Mouse (Mus musculus) stomach, postnatal 0 days (tissue): ENCODE results near the gene Irf4. TPM values are rescaled to one million over a fixed set of nuclear protein-coding genes. Genes with fewer than 3 reads are reported as not detected.

Experiments
- ATAC-seq: fragments of 200-750 bp; cut with Nextera tagmentation; 2 replicates; pipeline ENCODE4 v1.8.0; 2017; ENCODE audit not compliant: low FRiP score, low TSS enrichment
- DNase-seq: peaks from one replicate; pipeline ENCODE4 v3.0.0-alpha.2; 2016; ENCODE audit warnings: low spot score
- H3K27ac ChIP-seq: fragments of 300-500 bp; sonication (generic); replicated peaks from 2 replicates; pipeline ENCODE4 v1.5.1; 2014; ENCODE audit warnings: mild to moderate bottlenecking, control low read depth
- H3K27me3 ChIP-seq: fragments of 300-500 bp; sonication (generic); 2 replicates; pipeline ENCODE4 v1.6.1; 2014; ENCODE audit warnings: low read length; ENCODE audit not compliant: control insufficient read depth, insufficient read depth
- H3K36me3 ChIP-seq: fragments of 300-500 bp; sonication (generic); 2 replicates; pipeline ENCODE4 v1.6.1; 2014; ENCODE audit warnings: low read length, mixed read lengths; ENCODE audit not compliant: control insufficient read depth, insufficient read depth
- H3K4me1 ChIP-seq: fragments of 300-500 bp; sonication (generic); replicated peaks from 2 replicates; pipeline ENCODE4 v1.6.1; 2014; ENCODE audit warnings: antibody characterized with exemption; ENCODE audit not compliant: control insufficient read depth, insufficient read depth
- H3K4me2 ChIP-seq: fragments of 300-500 bp; sonication (generic); replicated peaks from 2 replicates; pipeline ENCODE4 v1.6.1; 2014; ENCODE audit warnings: low read depth, mild to moderate bottlenecking, control low read depth, moderate library complexity
- H3K4me3 ChIP-seq: fragments of 300-500 bp; sonication (generic); 2 replicates; pipeline ENCODE4 v1.5.1; 2014; ENCODE audit warnings: low read depth, low read length, control low read depth
- H3K9ac ChIP-seq: fragments of 300-500 bp; sonication (generic); 2 replicates; pipeline ENCODE4 v1.6.1; 2014; ENCODE audit warnings: mild to moderate bottlenecking, low read length, control low read depth, mixed read lengths
- H3K9me3 ChIP-seq: fragments of 300-500 bp; sonication (generic); 2 replicates; pipeline ENCODE4 v1.6.1; 2016; ENCODE audit warnings: low read length; ENCODE audit not compliant: control insufficient read depth
- CTCF ChIP-seq: IDR thresholded peaks from 2 replicates; pipeline ENCODE4 v1.5.1; 2016; ENCODE audit warnings: antibody characterized with exemption, low read depth, mild to moderate bottlenecking, moderate library complexity
- EP300 ChIP-seq: optimal IDR thresholded peaks from 2 replicates; pipeline ENCODE3; 2016; ENCODE audit warnings: antibody characterized with exemption
- whole genome bisulfite sequencing: fragments of 180-500 bp; shearing (Covaris S2); extraction: QIAGEN DNeasy Blood & Tissue Kit; methylation state at CpG from one replicate; pipeline ENCODE4 v1.1.7; 2014; 5-methylcytosine and 5-hydroxymethylcytosine counted together
- polyA plus RNA-seq: library from polyadenylated mRNA; unstranded; fragments of >200 nt; fragmentation: Nextera tagmentation; extraction: Ambion mirVana; gene quantifications from 2 replicates; pipeline ENCODE4 v1.2.1, GENCODE M21; 2015

Gene Irf4
- polyA plus RNA-seq, 1 experiment from 2014 or later, result 0.05 TPM

DNA sequence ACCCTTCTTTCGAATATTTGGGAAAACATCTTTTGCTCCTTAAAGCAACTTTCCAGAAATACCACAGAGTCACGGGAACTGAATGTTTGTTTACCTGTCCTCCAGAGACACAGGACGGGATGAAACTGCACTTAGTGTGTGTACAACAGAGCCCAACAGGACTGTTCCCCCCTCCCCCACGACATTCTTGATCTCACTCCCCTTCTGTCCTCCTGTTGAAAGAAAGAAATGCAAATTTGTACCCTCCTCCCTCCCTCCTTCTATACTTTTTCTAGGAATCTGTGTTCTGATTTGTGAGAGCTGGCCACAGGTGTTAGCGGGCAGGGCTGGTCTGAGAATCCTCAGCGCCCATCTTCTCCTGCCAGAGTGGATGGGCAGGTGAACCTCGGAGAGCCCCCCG is 25.2 kb upstream of the Irf4 start:
- Histone ChIP-seq H3K36me3 (no peaks in the 10 kb centered on the region), H3K9ac (no peak overlapping the region), H3K27ac (no peak overlapping the region), H3K4me3 (no peak overlapping the region), H3K4me1 (no peaks in the 10 kb centered on the region), H3K27me3 (no peaks in the 10 kb centered on the region), H3K4me2 (no peak overlapping the region), H3K9me3 (no peaks in the 10 kb centered on the region)
- 59% methylated on average over 8 of the region's 8 CpGs for WGBS
- no peak for DNase-seq
- no peak for ATAC-seq
- no peak for TF ChIP-seq CTCF
- TF ChIP-seq EP300, result no peak

DNA sequence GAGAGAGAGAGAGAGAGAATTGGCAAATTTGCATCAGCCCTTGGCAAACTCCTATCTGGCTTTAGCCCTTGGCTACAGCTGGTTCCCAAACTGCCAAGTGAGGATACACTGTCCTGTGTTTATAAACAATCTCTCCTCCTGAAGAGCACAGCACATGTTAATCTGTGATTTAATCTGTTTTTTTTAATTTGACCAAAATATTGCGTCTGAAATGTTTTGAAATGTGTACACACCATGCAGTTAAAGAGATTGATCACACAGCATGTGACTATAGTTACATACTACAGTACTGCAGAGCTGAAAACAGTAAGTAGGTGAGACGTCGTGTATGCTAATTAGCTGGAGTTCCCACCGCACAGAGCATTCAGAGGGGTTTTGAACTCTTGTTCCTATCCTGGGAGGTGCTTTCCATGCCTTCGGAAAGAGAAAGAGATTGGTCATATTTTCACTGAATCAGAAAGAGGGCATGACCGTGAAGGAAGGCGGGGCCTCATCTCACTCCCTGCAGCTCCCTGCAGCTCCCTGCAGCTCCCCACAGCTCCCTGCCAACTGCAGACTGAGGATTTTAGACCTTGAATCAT is 24.2 kb upstream of the Irf4 start:
- Histone ChIP-seq H3K9me3 (no peaks in the 10 kb centered on the region), H3K36me3 (no peaks in the 10 kb centered on the region), H3K4me1 (no peaks in the 10 kb centered on the region), H3K27ac (no peak overlapping the region), H3K9ac (no peak overlapping the region), H3K27me3 (no peaks in the 10 kb centered on the region), H3K4me2 (0 out of 2 replicates have a peak overlapping the region, but pooled peaks have one; percentile 0), H3K4me3 (no peak overlapping the region)
- no peak for TF ChIP-seq CTCF
- peak; percentile 28 for DNase-seq
- 16% methylated on average over 7 of the region's 7 CpGs for WGBS
- ATAC-seq, result no peak

DNA sequence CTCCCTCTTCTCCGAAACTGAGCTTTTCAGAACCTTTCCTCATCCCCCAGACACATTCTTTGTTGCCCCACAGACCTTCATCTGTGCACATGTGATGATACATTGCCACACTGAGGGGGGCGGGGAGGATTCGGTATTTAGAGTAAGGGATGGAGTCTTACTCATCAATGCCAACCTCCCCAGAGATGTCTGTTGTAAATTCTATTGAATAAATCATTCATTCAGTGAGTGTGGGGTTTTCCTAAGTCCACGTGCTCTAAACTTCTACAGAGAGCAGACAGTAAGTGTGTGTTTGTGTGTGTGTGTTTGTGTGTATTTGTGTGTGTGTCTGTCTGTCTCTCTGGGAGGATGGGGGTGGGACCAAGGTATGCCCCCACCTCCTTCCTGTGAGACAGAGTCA is 22.1 kb upstream of the Irf4 start:
- Histone ChIP-seq H3K36me3 (no peaks in the 10 kb centered on the region), H3K4me2 (no peak overlapping the region), H3K27ac (no peak overlapping the region), H3K9ac (no peak overlapping the region), H3K27me3 (no peaks in the 10 kb centered on the region), H3K4me3 (no peak overlapping the region), H3K4me1 (no peaks in the 10 kb centered on the region), H3K9me3 (no peaks in the 10 kb centered on the region)
- DNase-seq (no peak), ATAC-seq (no peak)
- 96% methylated on average over 4 of the region's 4 CpGs for WGBS
- no peak for TF ChIP-seq CTCF
- no peak for TF ChIP-seq EP300

- no peaks in the 10 kb centered on the region for H3K27me3 ChIP-seq
- DNase-seq (no peak), ATAC-seq (no peak)
- H3K27ac ChIP-seq, result no peak overlapping the region
- H3K9me3 ChIP-seq, result no peaks in the 10 kb centered on the region
- no peaks in the 10 kb centered on the region for H3K4me1 ChIP-seq
- H3K4me2 ChIP-seq, result no peak overlapping the region
- H3K4me3 ChIP-seq, result no peak overlapping the region
- 88% methylated on average over 7 of the region's 7 CpGs for WGBS
- TF ChIP-seq EP300, result no peak
- no peak for TF ChIP-seq CTCF
- no peak overlapping the region for H3K9ac ChIP-seq
- H3K36me3 ChIP-seq, result no peaks in the 10 kb centered on the region
Observed at GRCm38 (mm10) chr13:30728155-30728554, 20.9 kb upstream of the Irf4 start.

DNA sequence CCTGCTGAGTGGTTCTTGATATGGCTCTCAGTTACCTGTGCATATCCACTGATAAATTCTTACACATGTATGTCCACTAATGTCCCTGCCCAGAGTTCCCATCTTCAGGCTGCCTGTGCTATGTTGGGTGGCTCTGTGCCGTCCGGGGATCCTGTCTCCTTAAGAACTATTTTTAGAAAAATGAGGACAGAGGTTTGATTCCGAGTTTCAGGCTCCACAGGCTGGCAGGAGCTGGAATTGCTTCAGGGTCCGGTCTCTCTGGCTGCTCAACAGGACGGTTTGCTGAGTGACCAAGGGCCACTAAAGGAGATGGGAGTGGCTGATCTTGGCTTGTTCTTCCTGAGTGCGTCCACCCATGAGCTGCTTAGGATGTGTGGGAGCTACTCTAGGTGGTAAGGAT is 19.8 kb upstream of the Irf4 start:
- DNase-seq (no peak), ATAC-seq (no peak)
- no peaks in the 10 kb centered on the region for H3K4me1 ChIP-seq
- 31% methylated on average over 6 of the region's 6 CpGs for WGBS
- no peak overlapping the region for H3K27ac ChIP-seq
- no peak overlapping the region for H3K4me3 ChIP-seq
- H3K9me3 ChIP-seq, result no peaks in the 10 kb centered on the region
- no peaks in the 10 kb centered on the region for H3K36me3 ChIP-seq
- no peaks in the 10 kb centered on the region for H3K27me3 ChIP-seq
- no peak for TF ChIP-seq EP300
- peak; percentile 55 for TF ChIP-seq CTCF
- H3K4me2 ChIP-seq, result no peak overlapping the region
- H3K9ac ChIP-seq, result no peak overlapping the region

GRCm38 (mm10) chr13:30730104-30730793 is 18.8 kb upstream of the Irf4 start:
- 79% methylated on average over 15 of the region's 15 CpGs for WGBS
- no peak overlapping the region for H3K4me3 ChIP-seq

More at GRCm38 (mm10) chr13:30730104-30730793, 18.8 kb upstream of the Irf4 start:
- no peak overlapping the region for H3K9ac ChIP-seq
- no peaks in the 10 kb centered on the region for H3K9me3 ChIP-seq
- DNase-seq (no peak), ATAC-seq (no peak)
- no peak overlapping the region for H3K4me2 ChIP-seq
- TF ChIP-seq EP300, result no peak
- TF ChIP-seq CTCF, result no peak
- no peaks in the 10 kb centered on the region for H3K4me1 ChIP-seq
- no peak overlapping the region for H3K27ac ChIP-seq
- H3K36me3 ChIP-seq, result no peaks in the 10 kb centered on the region
- H3K27me3 ChIP-seq, result no peaks in the 10 kb centered on the region
